Mouse (Mus musculus): ENCODE measurements around the gene Armh3. TPM values are rescaled to one million over a fixed set of nuclear protein-coding genes. Genes with fewer than 3 reads are reported as not detected.

The Armh3 gene
- total and polyA plus RNA-seq, 3 experiments, result 1.1 to 4.9 (median 1.9) TPM

- in situ Hi-C loops (cut with MboI; ENCODE audit: low pct_ligation_motif_present, low pct_unique_long_range_greater_than_20kb, low sequenced_read_pairs) (no loop called here), dilution Hi-C loops (cut with MboI; ENCODE audit: extremely low pct_ligation_motif_present, extremely low pct_unique_long_range_greater_than_20kb, low sequenced_read_pairs) (no loop called here)
- TF ChIP-seq NRF1 (IDR thresholded peaks at IDR 0.05; ENCODE audit: low read depth, low read length), result no peak
- TF ChIP-seq USF2 (conservative IDR thresholded peaks at IDR 0.05; ENCODE audit: low read depth, low read length), result no peak
- 0 out of 2 replicates have a peak, but pooled peaks have one; percentile 44 for TF ChIP-seq POLR2A (IDR thresholded peaks at IDR 0.05; ENCODE audit: low read depth, low read length)
- TF ChIP-seq EP300 (IDR thresholded peaks at IDR 0.05; ENCODE audit: low read length), result no peak
- TF ChIP-seq POLR2AphosphoS2 (IDR thresholded peaks at IDR 0.05; ENCODE audit: low read depth, low read length), result no peak
- TF ChIP-seq ETS1 (conservative IDR thresholded peaks at IDR 0.05; ENCODE audit: low read depth, low read length), result no peak
- TF ChIP-seq CHD1 (IDR thresholded peaks at IDR 0.05; ENCODE audit: low read depth, low read length), result peak; percentile 7; the same call in 1 of the 2 replicates
- peak; percentile 46 for TF ChIP-seq NELFE (IDR thresholded peaks at IDR 0.05; ENCODE audit: low read depth, low read length)
- no peak for TF ChIP-seq CTCF (conservative IDR thresholded peaks at IDR 0.05 in 1 of 2, IDR thresholded peaks at IDR 0.05 in 1 of 2; ENCODE audit: low read depth in 2 of 2, low read length in 2 of 2)
- peak; percentile 91 for TF ChIP-seq MYC (IDR thresholded peaks at IDR 0.05; ENCODE audit: low read depth, low read length)
- TF ChIP-seq RAD21 (IDR thresholded peaks at IDR 0.05; ENCODE audit: low read depth, low read length), result no peak
- TF ChIP-seq PAX5 (IDR thresholded peaks at IDR 0.05; ENCODE audit: low read length), result no peak
- TF ChIP-seq MXI1 (IDR thresholded peaks at IDR 0.05; ENCODE audit: low read depth, low read length), result no peak; the same call in 1 of the 2 replicates
- TF ChIP-seq MAZ (IDR thresholded peaks at IDR 0.05; ENCODE audit: low read depth, low read length), result 0 out of 2 replicates have a peak, but pooled peaks have one; percentile 34
- TF ChIP-seq KAT2A (IDR thresholded peaks at IDR 0.05; ENCODE audit: insufficient replicate concordance, low read length), result no peak
- peak; percentile 90 for TF ChIP-seq MAX (IDR thresholded peaks at IDR 0.05; ENCODE audit: low read length)
- 0 out of 2 replicates have a peak, but pooled peaks have one; percentile 30 for TF ChIP-seq TCF12 (IDR thresholded peaks at IDR 0.05; ENCODE audit: low read depth, low read length)
- peak; percentile 66 for DNase-seq (ENCODE audit: extremely low read depth)
- peaks cover 8 to 44% of the 10 kb centered on the region in 2 experiments for H3K4me1 ChIP-seq (ENCODE audit: control insufficient read depth in 1 of 2, insufficient read depth in 2 of 2)
- H3K79me2 ChIP-seq (replicated peaks; ENCODE audit: control insufficient read depth, extremely low read depth, insufficient read depth, poor library complexity, severe bottlenecking), result peaks cover 51% of the 10 kb centered on the region
- peak overlapping the region; percentile 89 for H3K4me2 ChIP-seq (ENCODE audit: insufficient read depth, low read depth, poor library complexity, severe bottlenecking)
- peaks cover 22% of the 10 kb centered on the region for H3K27me3 ChIP-seq (replicated peaks)
- H3K9ac ChIP-seq (ENCODE audit: insufficient read depth, low read depth), result peak overlapping the region; percentile 81; the same call in 1 of the 2 replicates
- H3K36me3 ChIP-seq (replicated peaks in 1 of 2; ENCODE audit: control insufficient read depth in 1 of 2, insufficient read depth in 1 of 2, low read length in 1 of 2), result no peaks in the 10 kb centered on the region
- H3K27ac ChIP-seq (ENCODE audit: insufficient read depth, low read depth), result peak overlapping the region; percentile 89
- no peaks in the 10 kb centered on the region for H3K9me3 ChIP-seq (replicated peaks; ENCODE audit: low read length)
- H3K4me3 ChIP-seq (replicated peaks in 1 of 3; ENCODE audit: low read depth in 2 of 3, low read length in 2 of 3, poor library complexity in 1 of 3), result peak overlapping the region; percentile 20 to 84 (median 28)
Observed at GRCm38 (mm10) chr19:46042476-46043011, 44.3 kb upstream of the Armh3 start.

- in situ Hi-C loops (cut with MboI; ENCODE audit: low pct_ligation_motif_present, low pct_unique_long_range_greater_than_20kb, low sequenced_read_pairs) (no loop called here), dilution Hi-C loops (cut with MboI; ENCODE audit: extremely low pct_ligation_motif_present, extremely low pct_unique_long_range_greater_than_20kb, low sequenced_read_pairs) (no loop called here)
- peak overlapping the region; percentile 89 for H3K27ac ChIP-seq (ENCODE audit: insufficient read depth, low read depth)
- peaks cover 8 to 49% of the 10 kb centered on the region in 2 experiments for H3K4me1 ChIP-seq (ENCODE audit: control insufficient read depth in 1 of 2, insufficient read depth in 2 of 2)
- H3K4me3 ChIP-seq (replicated peaks in 1 of 3; ENCODE audit: low read depth in 2 of 3, low read length in 2 of 3, poor library complexity in 1 of 3), result peak overlapping the region; percentile 28 to 84 (median 42)
- 0 out of 2 replicates have a peak, but pooled peaks have one; percentile 29 for TF ChIP-seq ETS1 (conservative IDR thresholded peaks at IDR 0.05; ENCODE audit: low read depth, low read length)
- TF ChIP-seq TBP (conservative IDR thresholded peaks at IDR 0.05; ENCODE audit: low read depth, low read length), result 0 out of 2 replicates have a peak, but pooled peaks have one; percentile 26
- TF ChIP-seq GABPA (IDR thresholded peaks at IDR 0.05; ENCODE audit: insufficient replicate concordance, low read depth, low read length), result no peak
- no peak for TF ChIP-seq ZC3H11A (IDR thresholded peaks at IDR 0.05; ENCODE audit: low read depth, low read length)
- TF ChIP-seq TCF12 (IDR thresholded peaks at IDR 0.05; ENCODE audit: low read depth, low read length), result peak; percentile 3; the same call in 1 of the 2 replicates
- TF ChIP-seq USF1 (IDR thresholded peaks at IDR 0.05; ENCODE audit: low read depth, low read length), result peak; percentile 9; the same call in 1 of the 2 replicates
- TF ChIP-seq CHD2 (IDR thresholded peaks at IDR 0.05; ENCODE audit: low read length), result peak; percentile 63
- TF ChIP-seq MXI1 (IDR thresholded peaks at IDR 0.05; ENCODE audit: low read depth, low read length), result peak; percentile 78
- TF ChIP-seq BHLHE40 (IDR thresholded peaks at IDR 0.05; ENCODE audit: low read depth, low read length), result peak; percentile 91
- DNase-seq (ENCODE audit: extremely low read depth), result peak; percentile 56
- H3K36me3 ChIP-seq (replicated peaks in 1 of 2; ENCODE audit: control insufficient read depth in 1 of 2, insufficient read depth in 1 of 2, low read length in 1 of 2), result no peaks in the 10 kb centered on the region
- peaks cover 17% of the 10 kb centered on the region for H3K27me3 ChIP-seq (replicated peaks)
- peak overlapping the region; percentile 81 for H3K9ac ChIP-seq (ENCODE audit: insufficient read depth, low read depth)
- peaks cover 56% of the 10 kb centered on the region for H3K79me2 ChIP-seq (replicated peaks; ENCODE audit: control insufficient read depth, extremely low read depth, insufficient read depth, poor library complexity, severe bottlenecking)
- H3K9me3 ChIP-seq (replicated peaks; ENCODE audit: low read length), result no peaks in the 10 kb centered on the region
- H3K4me2 ChIP-seq (ENCODE audit: insufficient read depth, low read depth, poor library complexity, severe bottlenecking), result peak overlapping the region; percentile 89
Observed at GRCm38 (mm10) chr19:46041933-46042475, 43.7 kb upstream of the Armh3 start.

Measured in CH12.LX (cell line).